Comparison of ENCODE assay signal across 8 mouse cellular contexts in the genomic region with DNA sequence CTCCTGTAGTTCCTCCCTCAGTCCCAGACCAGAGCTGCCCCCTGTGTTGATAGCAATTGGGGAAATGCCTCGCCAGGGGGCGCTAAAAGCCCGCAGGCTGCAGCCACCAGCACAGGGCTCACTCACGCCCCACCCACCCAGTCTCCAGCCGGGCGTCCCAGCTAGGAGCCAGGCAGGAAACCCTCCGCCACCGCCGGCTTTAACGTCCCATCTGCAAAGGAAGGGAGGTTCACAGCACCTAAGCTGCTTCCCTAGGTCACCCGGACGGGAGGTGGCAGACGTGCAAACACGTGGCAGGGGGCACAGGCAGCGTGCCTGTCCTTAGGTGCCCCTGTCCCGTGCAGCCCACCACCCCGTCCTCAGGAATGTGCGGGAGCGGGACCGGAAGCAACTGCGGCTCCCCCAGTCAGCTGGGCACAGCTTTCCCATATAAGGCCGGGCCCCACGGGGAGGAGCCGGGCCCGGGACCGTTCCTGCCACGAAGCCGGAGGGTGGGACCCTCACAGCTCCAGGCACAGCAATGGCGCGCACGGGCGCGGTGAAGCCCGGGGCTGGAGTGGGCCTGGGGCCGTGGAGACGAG. TPM values are rescaled to one million over a fixed set of nuclear protein-coding genes. Genes with fewer than 3 reads are reported as not detected.
DNase-seq lines count a peak whose midpoint lies in the region; ATAC-seq and TF ChIP-seq lines count a peak whose summit lies in the region.

No protein-coding gene starts in this region.

- peak overlapping the region; percentile 67 for H3K4me3 ChIP-seq in lung, embryonic 15.5 days
- H3K4me3 ChIP-seq in olfactory bulb, adult 2 months (ENCODE audit: insufficient read depth, low read depth, low read length) = peak overlapping the region; percentile 61

- peaks cover 39% of the 10 kb centered on the region for H3K36me3 ChIP-seq in lung, embryonic 15.5 days

- peak overlapping the region; percentile 94 for H3K27ac ChIP-seq in lung, embryonic 15.5 days
- H3K27ac ChIP-seq in olfactory bulb, adult 2 months (ENCODE audit: insufficient read depth, low read depth, low read length) = peak overlapping the region; percentile 26

- TF ChIP-seq POLR2A in olfactory bulb, adult 2 months (IDR thresholded peaks at IDR 0.05; ENCODE audit: insufficient read depth, low read depth, low read length) = no peak

- peak overlapping the region; percentile 74 for H3K4me2 ChIP-seq in lung, embryonic 15.5 days

- peak overlapping the region; percentile 53 for H3K9ac ChIP-seq in lung, embryonic 15.5 days

- TF ChIP-seq CTCF in olfactory bulb, adult 2 months (IDR thresholded peaks at IDR 0.05; ENCODE audit: insufficient read depth, low read depth, low read length) = peak; percentile 88

- DNase-seq in MN1 (ENCODE audit: low spot score) = peak; percentile 96
- DNase-seq in cerebellum, adult 8-10 months = peak; percentile 94
- peak; percentile 94 for DNase-seq in forelimb bud, embryonic 11.5 days (ENCODE audit: low read depth, low spot score)
- DNase-seq in layer of hippocampus, adult 9-10 months (ENCODE audit: low spot score) = peak; percentile 87
- DNase-seq in thymus, adult 18-20 months = peak; percentile 90 to 91

- no peaks in the 10 kb centered on the region for H3K9me3 ChIP-seq in lung, embryonic 15.5 days

- under 1% methylated on average over 36 of the region's 36 CpGs for WGBS in lung, embryonic 15.5 days
- 1% methylated on average over 36 of the region's 36 CpGs for WGBS in olfactory bulb, adult 2 months

- peak; percentile 82 for ATAC-seq in hematopoietic stem cell, adult 5-6 weeks (replicated peaks in 1 of 2; ENCODE audit: insufficient read depth in 1 of 2, low FRiP score in 2 of 2, low TSS enrichment in 1 of 2, low read depth in 1 of 2, poor library complexity in 2 of 2, severe bottlenecking in 2 of 2)
- ATAC-seq in lung, embryonic 15.5 days (ENCODE audit: borderline replicate concordance, extremely low read depth, low FRiP score, low TSS enrichment) = peak; percentile 86

- H3K27me3 ChIP-seq in lung, embryonic 15.5 days = no peaks in the 10 kb centered on the region

- H3K4me1 ChIP-seq in lung, embryonic 15.5 days = peaks cover 33% of the 10 kb centered on the region
- peaks cover 18% of the 10 kb centered on the region for H3K4me1 ChIP-seq in olfactory bulb, adult 2 months (ENCODE audit: control insufficient read depth, insufficient read depth, low read length)

RNA-seq across cellular contexts. Expression of a gene that starts 4.9 kb away (rescaled TPM):
- total RNA-seq in hematopoietic stem cell, adult 5-6 weeks (2017) = 6.9 and 9.8 TPM in 2 replicates
- polyA plus RNA-seq in lung, embryonic 15.5 days (2015; fragmentation: Nextera tagmentation; extraction: Ambion mirVana) = 107 and 108 TPM in 2 replicates
- not detected in 2 replicates for polyA plus RNA-seq in olfactory bulb, adult 2 months (2012; ENCODE audit: insufficient read depth, insufficient read length, low replicate concordance, missing spikeins)

RNA-seq across cellular contexts. Expression of a gene that starts 21.0 kb away (rescaled TPM):
- total RNA-seq in hematopoietic stem cell, adult 5-6 weeks (2017) = 4.8 and 7.6 TPM in 2 replicates
- polyA plus RNA-seq in lung, embryonic 15.5 days (2015; fragmentation: Nextera tagmentation; extraction: Ambion mirVana) = 99.2 and 102 TPM in 2 replicates
- not detected in 2 replicates for polyA plus RNA-seq in olfactory bulb, adult 2 months (2012; ENCODE audit: insufficient read depth, insufficient read length, low replicate concordance, missing spikeins)

RNA-seq across cellular contexts. Expression of a gene that starts 30.9 kb away (rescaled TPM):
- 0.19 TPM in 1 of 2 replicates, not detected in the other for total RNA-seq in hematopoietic stem cell, adult 5-6 weeks (2017)
- 1.5 TPM in 2 replicates for polyA plus RNA-seq in lung, embryonic 15.5 days (2015; fragmentation: Nextera tagmentation; extraction: Ambion mirVana)
- not detected in 2 replicates for polyA plus RNA-seq in olfactory bulb, adult 2 months (2012; ENCODE audit: insufficient read depth, insufficient read length, low replicate concordance, missing spikeins)

RNA-seq across cellular contexts. Expression of a gene that starts 47.4 kb away (rescaled TPM):
- not detected in 2 replicates for total RNA-seq in hematopoietic stem cell, adult 5-6 weeks (2017)
- 0.44 and 0.50 TPM in 2 replicates for polyA plus RNA-seq in lung, embryonic 15.5 days (2015; fragmentation: Nextera tagmentation; extraction: Ambion mirVana)
- not detected in 2 replicates for polyA plus RNA-seq in olfactory bulb, adult 2 months (2012; ENCODE audit: insufficient read depth, insufficient read length, low replicate concordance, missing spikeins)

Comparison
In these comparisons a context has a peak if more than half of its experiments do, and no peak if none do; other contexts are left out.
1. Peak in every context shown above with its lines: DNase-seq, ATAC-seq, H3K4me3 ChIP-seq and H3K27ac ChIP-seq.
2. RNA of a gene that starts 4.9 kb away (polyA plus RNA-seq): 107 to 108 TPM in lung, embryonic 15.5 days; not detected in olfactory bulb, adult 2 months; every median in the first group is over 100 times any median in the second.
3. RNA of a gene that starts 21.0 kb away (polyA plus RNA-seq): 99.2 to 102 TPM in lung, embryonic 15.5 days; not detected in olfactory bulb, adult 2 months; every median in the first group is over 100 times any median in the second.